ENCODE assay signal across 16 mouse cellular contexts in the genomic region with DNA sequence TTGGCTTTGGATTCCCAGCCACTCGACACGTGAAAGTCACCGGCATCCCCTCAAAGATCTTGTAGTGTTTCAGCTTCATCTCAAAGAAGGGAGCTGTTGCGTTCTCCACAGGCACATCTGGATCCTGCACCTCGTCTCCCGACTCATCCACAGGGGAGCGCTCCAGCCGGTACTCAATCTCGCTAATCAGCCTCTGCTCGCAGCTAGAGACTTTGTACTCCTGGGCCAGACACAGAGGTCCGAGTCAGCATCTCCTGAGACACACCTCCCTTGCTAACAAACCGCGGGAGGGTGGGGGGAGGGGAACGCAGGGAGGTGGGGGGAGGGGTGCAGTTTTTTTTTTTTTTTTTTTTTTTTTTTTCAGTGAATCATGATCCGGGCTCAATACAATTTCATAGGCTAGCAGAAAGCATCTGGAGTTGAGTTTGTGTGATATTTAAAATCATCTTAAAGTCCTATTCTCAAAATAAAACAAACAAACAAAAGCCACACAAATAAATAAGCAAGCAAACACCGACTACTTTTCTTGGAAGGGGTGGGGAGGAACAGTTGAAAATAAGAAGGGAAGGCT. TPM values are rescaled to one million over a fixed set of nuclear protein-coding genes. Genes with fewer than 3 reads are reported as not detected.
A peak's percentile ranks its signal among the peaks of the same experiment; 100 is the strongest.
DNase-seq lines count a peak whose midpoint lies in the region; ATAC-seq and TF ChIP-seq lines count a peak whose summit lies in the region.
"Had no signal": no experiment of that assay in that cellular context is flagged by ENCODE, and none has a peak within 500 bp of the region (broad histone marks: within the 10 kb centered on the region; RNA-seq: fewer than 3 reads in every experiment).

No protein-coding gene starts in this region.

- peak; percentile 52 to 53 for DNase-seq in kidney, adult 8-10 months
- no peak for DNase-seq in ES-E14 (ENCODE audit: low read depth, low spot score)
- DNase-seq in testis, postnatal 10 days (ENCODE audit: low spot score) = no peak
- DNase-seq in ovary, postnatal 14 days (ENCODE audit: low spot score) = no peak
- DNase-seq: cerebellum, postnatal 10 days; forebrain, postnatal 0 days; heart, adult 18-20 months; right cerebral cortex, adult 18-20 months; thymus, postnatal 4 days had no signal

- no peak overlapping the region for H3K27ac ChIP-seq in kidney, embryonic 15.5 days
- peak overlapping the region; percentile 49 for H3K27ac ChIP-seq in ES-E14 (ENCODE audit: insufficient read depth, low read depth, low read length, poor library complexity, severe bottlenecking)
- H3K27ac ChIP-seq in intestine, embryonic 16.5 days (ENCODE audit: low read length) = no peak overlapping the region
- H3K27ac ChIP-seq in small intestine, adult 2 months (ENCODE audit: insufficient read depth, low read depth, low read length) = no peak overlapping the region
- H3K27ac ChIP-seq: hindbrain, postnatal 0 days; liver, embryonic 14.5 days had no signal

- no peak overlapping the region for H3K4me2 ChIP-seq in kidney, embryonic 15.5 days
- no peak overlapping the region for H3K4me2 ChIP-seq in intestine, embryonic 16.5 days (ENCODE audit: low read depth, low read length)
- H3K4me2 ChIP-seq: midbrain, embryonic 11.5 days had no signal

- no peak for TF ChIP-seq POLR2A in small intestine, adult 2 months (IDR thresholded peaks at IDR 0.05; ENCODE audit: low read depth, low read length)

- no peak overlapping the region for H3K4me3 ChIP-seq in kidney, embryonic 15.5 days (replicated peaks)
- peak overlapping the region; percentile 59 to 64 for H3K4me3 ChIP-seq in ES-E14 (ENCODE audit: insufficient read depth in 1 of 2, low read depth in 1 of 2, low read length in 2 of 2, poor library complexity in 1 of 2, severe bottlenecking in 1 of 2)
- H3K4me3 ChIP-seq in intestine, embryonic 16.5 days (ENCODE audit: low read length) = no peak overlapping the region
- H3K4me3 ChIP-seq in small intestine, adult 2 months (ENCODE audit: low read depth, low read length) = no peak overlapping the region
- H3K4me3 ChIP-seq: myocyte had no signal

- peaks cover 52% of the 10 kb centered on the region for H3K36me3 ChIP-seq in kidney, embryonic 15.5 days
- peaks cover 9% of the 10 kb centered on the region for H3K36me3 ChIP-seq in ES-E14 (ENCODE audit: control insufficient read depth, insufficient read depth, low read length, poor library complexity, severe bottlenecking)
- H3K36me3 ChIP-seq in intestine, embryonic 16.5 days (ENCODE audit: control insufficient read depth, insufficient read depth, low read length) = peaks cover 4% of the 10 kb centered on the region; the same call in 1 of the 2 replicates
- H3K36me3 ChIP-seq in small intestine, adult 2 months (ENCODE audit: control insufficient read depth, insufficient read depth, low read length) = peaks cover 50% of the 10 kb centered on the region

- WGBS in kidney, embryonic 15.5 days = 59% methylated on average over 16 of the region's 16 CpGs
- 51% methylated on average over 16 of the region's 16 CpGs for WGBS in intestine, embryonic 16.5 days
- 52% methylated on average over 16 of the region's 16 CpGs for WGBS in small intestine, adult 2 months

- TF ChIP-seq CTCF in small intestine, adult 2 months (IDR thresholded peaks at IDR 0.05; ENCODE audit: extremely low read depth, insufficient read length, insufficient replicate concordance, low read depth, low read length) = peak; percentile 19; the same call in 1 of the 2 replicates

- in situ Hi-C loops in ES-E14 (cut with MboI; ENCODE audit: low sequenced_read_pairs in 2 of 2, unreplicated experiment in 2 of 2) = loop anchor here (10.0 to 25.0 kb wide), 3 partner anchors 161 to 529 kb away; no protein-coding TSS in a partner anchor

- H3K9me3 ChIP-seq in kidney, embryonic 15.5 days (replicated peaks) = no peaks in the 10 kb centered on the region
- no peaks in the 10 kb centered on the region for H3K9me3 ChIP-seq in ES-E14 (ENCODE audit: control insufficient read depth, insufficient read depth, low read depth, low read length)
- H3K9me3 ChIP-seq in intestine, embryonic 16.5 days (ENCODE audit: control insufficient read depth, low read length) = no peaks in the 10 kb centered on the region

- no peak; the same call in 1 of the 2 replicates for ATAC-seq in kidney, embryonic 15.5 days (replicated peaks; ENCODE audit: low FRiP score)
- ATAC-seq in intestine, embryonic 16.5 days = peak; percentile 56; the same call in 1 of the 2 replicates
- ATAC-seq: forebrain, postnatal 0 days; hindbrain, postnatal 0 days had no signal

- no peaks in the 10 kb centered on the region for H3K27me3 ChIP-seq in kidney, embryonic 15.5 days
- H3K27me3 ChIP-seq in intestine, embryonic 16.5 days (replicated peaks; ENCODE audit: control insufficient read depth, insufficient read depth, low read length) = no peaks in the 10 kb centered on the region
- no peaks in the 10 kb centered on the region for H3K27me3 ChIP-seq in small intestine, adult 2 months (ENCODE audit: control insufficient read depth, insufficient read depth, low read length)

- no peak overlapping the region for H3K9ac ChIP-seq in kidney, embryonic 15.5 days
- H3K9ac ChIP-seq in ES-E14 (ENCODE audit: insufficient read depth, low read depth, low read length, poor library complexity, severe bottlenecking) = peak overlapping the region; percentile 75; the same call in 1 of the 2 replicates
- H3K9ac ChIP-seq in intestine, embryonic 16.5 days (ENCODE audit: low read depth, low read length) = no peak overlapping the region
- H3K9ac ChIP-seq: forebrain, postnatal 0 days; liver, embryonic 14.5 days had no signal

- H3K4me1 ChIP-seq in kidney, embryonic 15.5 days = no peaks in the 10 kb centered on the region
- H3K4me1 ChIP-seq in ES-E14 (ENCODE audit: control insufficient read depth in 2 of 2, insufficient read depth in 2 of 2, low read length in 2 of 2, poor library complexity in 1 of 2) = peaks cover 14 to 18% of the 10 kb centered on the region in 2 experiments
- H3K4me1 ChIP-seq in intestine, embryonic 16.5 days (ENCODE audit: control insufficient read depth, insufficient read depth, low read length) = no peaks in the 10 kb centered on the region
- H3K4me1 ChIP-seq in small intestine, adult 2 months (ENCODE audit: control insufficient read depth, insufficient read depth, insufficient read length, low read length) = peaks cover 8% of the 10 kb centered on the region

TF ChIP-seq in ES-E14, 5 proteins besides CTCF, POLR2A, EP300 and RAD21:
- TF ChIP-seq ZC3H11A (IDR thresholded peaks at IDR 0.05; ENCODE audit: borderline replicate concordance, low read depth, low read length) (no peak), ZNF384 (IDR thresholded peaks at IDR 0.05; ENCODE audit: low read depth, low read length) (peak; percentile 95), CHD2 (IDR thresholded peaks at IDR 0.05; ENCODE audit: low read depth, low read length) (no peak), HCFC1 (IDR thresholded peaks at IDR 0.05; ENCODE audit: borderline replicate concordance, insufficient read depth, low read length) (no peak), MAFK (IDR thresholded peaks at IDR 0.05; ENCODE audit: insufficient read depth, low read depth, low read length) (peak; percentile 61; the same call in 1 of the 2 replicates)

RNA-seq across cellular contexts. Expression of a gene that starts 45.9 kb away (rescaled TPM):
- polyA plus RNA-seq in kidney, embryonic 15.5 days (2015; fragmentation: Nextera tagmentation; extraction: Ambion mirVana) = 31.1 and 35.2 TPM in 2 replicates
- total RNA-seq in ES-E14 (2012; rRNA removed) = 12.4 and 17.5 TPM in 2 replicates
- polyA plus RNA-seq in intestine, embryonic 16.5 days (2015; fragmentation: Nextera tagmentation; extraction: Ambion mirVana) = 36.7 and 38.7 TPM in 2 replicates
- 0.83 and 1.4 TPM in 2 replicates for polyA plus RNA-seq in small intestine, adult 2 months (2012; rRNA removed)

Comparison
In these comparisons a context has a peak if more than half of its experiments do, and no peak if none do; other contexts are left out.
1. DNase-seq: peak in kidney, adult 8-10 months (2 of 2); none in ES-E14 (single experiment), testis, postnatal 10 days (single experiment) and ovary, postnatal 14 days (single experiment).
2. H3K4me3 ChIP-seq: peak in ES-E14 (2 of 2); none in kidney, embryonic 15.5 days (single experiment), intestine, embryonic 16.5 days (single experiment) and small intestine, adult 2 months (single experiment).
3. RNA of a gene that starts 45.9 kb away (polyA plus RNA-seq): 36.7 to 38.7 TPM in intestine, embryonic 16.5 days and 31.1 to 35.2 TPM in kidney, embryonic 15.5 days; 0.83 to 1.4 TPM in small intestine, adult 2 months; every median in the first group is over 10 times any median in the second.